Mouse (Mus musculus): Measurements from ENCODE around the gene Map3k7. TPM values are rescaled to one million over a fixed set of nuclear protein-coding genes. Genes with fewer than 3 reads are reported as not detected.

Map3k7 gene
- polyA plus RNA-seq, 1 experiment from 2014 or later = 51.9 TPM

- peaks cover 39% of the 10 kb centered on the region for H3K36me3 ChIP-seq
- no peak overlapping the region for H3K9ac ChIP-seq (replicated peaks)
- no peaks in the 10 kb centered on the region for H3K9me3 ChIP-seq
- no peak overlapping the region for H3K27ac ChIP-seq
- 73% methylated on average over 2 of the region's 2 CpGs for WGBS
- no peak for ATAC-seq (ENCODE audit: insufficient number of reproducible peaks, insufficient read depth, low FRiP score, low TSS enrichment, low read depth)
- no peak overlapping the region for H3K4me3 ChIP-seq (replicated peaks)
- no peak overlapping the region for H3K4me2 ChIP-seq
- no peaks in the 10 kb centered on the region for H3K4me1 ChIP-seq (replicated peaks)
- no peaks in the 10 kb centered on the region for H3K27me3 ChIP-seq
Observed at GRCm38 (mm10) chr4:32025105-32025504, 61.2 kb downstream of the Map3k7 start.

- Histone ChIP-seq H3K4me3 (replicated peaks) (no peak overlapping the region), H3K36me3 (peaks cover 20% of the 10 kb centered on the region), H3K27ac (no peak overlapping the region), H3K4me1 (replicated peaks) (no peaks in the 10 kb centered on the region), H3K4me2 (no peak overlapping the region), H3K9me3 (no peaks in the 10 kb centered on the region), H3K9ac (replicated peaks) (no peak overlapping the region), H3K27me3 (no peaks in the 10 kb centered on the region)
- no peak for ATAC-seq (ENCODE audit: insufficient number of reproducible peaks, insufficient read depth, low FRiP score, low TSS enrichment, low read depth)
- WGBS = 92% methylated on average over 9 of the region's 9 CpGs
Observed at GRCm38 (mm10) chr4:32027094-32027493, 63.2 kb downstream of the Map3k7 start.

- 57% methylated on average over 7 of the region's 7 CpGs for WGBS
- H3K27me3 ChIP-seq = no peaks in the 10 kb centered on the region
- H3K4me2 ChIP-seq = no peak overlapping the region
- no peak for ATAC-seq (ENCODE audit: insufficient number of reproducible peaks, insufficient read depth, low FRiP score, low TSS enrichment, low read depth)
- 0 out of 2 replicates have a peak overlapping the region, but pooled peaks have one; percentile 17 for H3K27ac ChIP-seq
- H3K4me3 ChIP-seq (replicated peaks) = no peak overlapping the region
- peaks cover 5% of the 10 kb centered on the region for H3K4me1 ChIP-seq (replicated peaks)
- no peaks in the 10 kb centered on the region for H3K36me3 ChIP-seq
- H3K9me3 ChIP-seq = no peaks in the 10 kb centered on the region
- no peak overlapping the region for H3K9ac ChIP-seq (replicated peaks)
Observed at GRCm38 (mm10) chr4:32037267-32037666, 73.4 kb downstream of the Map3k7 start.

GRCm38 (mm10) chr4:32041741-32042452 is 78.0 kb downstream of the Map3k7 start:
- 78% methylated on average over 15 of the region's 15 CpGs for WGBS
- ATAC-seq (ENCODE audit: insufficient number of reproducible peaks, insufficient read depth, low FRiP score, low TSS enrichment, low read depth) = peak; percentile 68

GRCm38 (mm10) chr4:32045234-32045633 is 81.3 kb downstream of the Map3k7 start:
- no peaks in the 10 kb centered on the region for H3K36me3 ChIP-seq
- H3K4me2 ChIP-seq = no peak overlapping the region
- H3K27me3 ChIP-seq = no peaks in the 10 kb centered on the region
- no peak overlapping the region for H3K27ac ChIP-seq
- peaks cover 4% of the 10 kb centered on the region; the same call in 1 of the 2 replicates for H3K4me1 ChIP-seq (replicated peaks)
- no peaks in the 10 kb centered on the region for H3K9me3 ChIP-seq
- WGBS = 9% methylated on average over 5 of the region's 5 CpGs
- ATAC-seq (ENCODE audit: insufficient number of reproducible peaks, insufficient read depth, low FRiP score, low TSS enrichment, low read depth) = no peak
- H3K4me3 ChIP-seq (replicated peaks) = no peak overlapping the region
- H3K9ac ChIP-seq (replicated peaks) = no peak overlapping the region

More at GRCm38 (mm10) chr4:32041741-32042452, 78.0 kb downstream of the Map3k7 start:
- Histone ChIP-seq H3K4me1 (replicated peaks) (peaks cover 8% of the 10 kb centered on the region), H3K27me3 (no peaks in the 10 kb centered on the region), H3K9me3 (no peaks in the 10 kb centered on the region), H3K36me3 (no peaks in the 10 kb centered on the region), H3K4me3 (replicated peaks) (no peak overlapping the region), H3K4me2 (no peak overlapping the region), H3K27ac (no peak overlapping the region), H3K9ac (replicated peaks) (no peak overlapping the region)

- H3K4me1 ChIP-seq (replicated peaks) = peaks cover 5% of the 10 kb centered on the region
- 0 out of 2 replicates have a peak, but pooled peaks cover 2% of the 10 kb centered on the region for H3K27me3 ChIP-seq
- no peak for ATAC-seq (ENCODE audit: insufficient number of reproducible peaks, insufficient read depth, low FRiP score, low TSS enrichment, low read depth)
- H3K4me3 ChIP-seq (replicated peaks) = no peak overlapping the region
- H3K27ac ChIP-seq = no peak overlapping the region
- H3K9me3 ChIP-seq = no peaks in the 10 kb centered on the region
- no peak overlapping the region for H3K9ac ChIP-seq (replicated peaks)
- no peak overlapping the region for H3K4me2 ChIP-seq
- no peaks in the 10 kb centered on the region for H3K36me3 ChIP-seq
- WGBS = 31% methylated on average over 4 of the region's 4 CpGs
Observed at GRCm38 (mm10) chr4:32049824-32050223, 85.9 kb downstream of the Map3k7 start.

- H3K4me2 ChIP-seq = no peak overlapping the region
- H3K4me3 ChIP-seq (replicated peaks) = no peak overlapping the region
- H3K4me1 ChIP-seq (replicated peaks) = peaks cover 12% of the 10 kb centered on the region
- H3K9ac ChIP-seq (replicated peaks) = no peak overlapping the region
- 93% methylated on average over 14 of the region's 14 CpGs for WGBS
- no peaks in the 10 kb centered on the region for H3K36me3 ChIP-seq
- H3K9me3 ChIP-seq = no peaks in the 10 kb centered on the region
- no peak for ATAC-seq (ENCODE audit: insufficient number of reproducible peaks, insufficient read depth, low FRiP score, low TSS enrichment, low read depth)
- 0 out of 2 replicates have a peak, but pooled peaks cover 2% of the 10 kb centered on the region for H3K27me3 ChIP-seq
- no peak overlapping the region for H3K27ac ChIP-seq
Observed at GRCm38 (mm10) chr4:32053171-32053570, 89.3 kb downstream of the Map3k7 start.

GRCm38 (mm10) chr4:32055151-32056052 is 91.5 kb downstream of the Map3k7 start:
- H3K4me3 ChIP-seq (replicated peaks) = peak overlapping the region; percentile 35
- peak overlapping the region; percentile 56 for H3K4me2 ChIP-seq
- no peaks in the 10 kb centered on the region for H3K36me3 ChIP-seq
- no peaks in the 10 kb centered on the region for H3K9me3 ChIP-seq
- H3K9ac ChIP-seq (replicated peaks) = peak overlapping the region; percentile 44
- H3K27me3 ChIP-seq = 0 out of 2 replicates have a peak, but pooled peaks cover 2% of the 10 kb centered on the region
- 26% methylated on average over 21 of the region's 21 CpGs for WGBS
- H3K27ac ChIP-seq = no peak overlapping the region
- peaks cover 14% of the 10 kb centered on the region for H3K4me1 ChIP-seq (replicated peaks)
- ATAC-seq (ENCODE audit: insufficient number of reproducible peaks, insufficient read depth, low FRiP score, low TSS enrichment, low read depth) = peak; percentile 85; the same call in 1 of the 2 replicates

- ATAC-seq (ENCODE audit: insufficient number of reproducible peaks, insufficient read depth, low FRiP score, low TSS enrichment, low read depth) = no peak
- H3K4me3 ChIP-seq (replicated peaks) = no peak overlapping the region
- no peak overlapping the region for H3K4me2 ChIP-seq
- 70% methylated on average over 7 of the region's 7 CpGs for WGBS
- no peaks in the 10 kb centered on the region for H3K9me3 ChIP-seq
- H3K27ac ChIP-seq = no peak overlapping the region
- H3K27me3 ChIP-seq = no peaks in the 10 kb centered on the region
- H3K9ac ChIP-seq (replicated peaks) = no peak overlapping the region
- peaks cover 14% of the 10 kb centered on the region for H3K4me1 ChIP-seq (replicated peaks)
- no peaks in the 10 kb centered on the region for H3K36me3 ChIP-seq
Observed at GRCm38 (mm10) chr4:32056441-32056840, 92.5 kb downstream of the Map3k7 start.

GRCm38 (mm10) chr4:32057102-32057501 is 93.2 kb downstream of the Map3k7 start:
- WGBS = 52% methylated on average over 5 of the region's 5 CpGs
- Histone ChIP-seq H3K4me2 (no peak overlapping the region), H3K9ac (replicated peaks) (no peak overlapping the region), H3K4me3 (replicated peaks) (no peak overlapping the region), H3K9me3 (no peaks in the 10 kb centered on the region), H3K27ac (no peak overlapping the region), H3K4me1 (replicated peaks) (peaks cover 14% of the 10 kb centered on the region), H3K36me3 (no peaks in the 10 kb centered on the region), H3K27me3 (no peaks in the 10 kb centered on the region)
- peak; percentile 61 for ATAC-seq (ENCODE audit: insufficient number of reproducible peaks, insufficient read depth, low FRiP score, low TSS enrichment, low read depth)

- Histone ChIP-seq H3K9ac (replicated peaks) (no peak overlapping the region), H3K9me3 (no peaks in the 10 kb centered on the region), H3K4me3 (replicated peaks) (no peak overlapping the region), H3K27ac (no peak overlapping the region), H3K4me2 (no peak overlapping the region), H3K36me3 (no peaks in the 10 kb centered on the region), H3K4me1 (replicated peaks) (peaks cover 9% of the 10 kb centered on the region), H3K27me3 (no peaks in the 10 kb centered on the region)
- ATAC-seq (ENCODE audit: insufficient number of reproducible peaks, insufficient read depth, low FRiP score, low TSS enrichment, low read depth) = no peak
- WGBS = 93% methylated on average over 4 of the region's 4 CpGs
Observed at GRCm38 (mm10) chr4:32060686-32061085, 96.8 kb downstream of the Map3k7 start.

Measured in limb, embryonic 12.5 days (tissue).